Mouse (Mus musculus): ENCODE results near the gene Vmn2r54. TPM values are rescaled to one million over a fixed set of nuclear protein-coding genes. Genes with fewer than 3 reads are reported as not detected.

Gene Vmn2r54
- not detected in 2 replicates for polyA plus RNA-seq (2012; rRNA removed)

GRCm38 (mm10) chr7:12640219-12640618, at the start of gene Vmn2r54:
Gene Vmn2r54, minus strand, starts transcription at chr7:12640319.

GRCm38 (mm10) chr7:12684903-12685302, 44.8 kb upstream of the Vmn2r54 start, which contains the start of gene Vmn2r55:
Gene Vmn2r55, minus strand, starts transcription at chr7:12685003.

GRCm38 (mm10) chr7:12608688-12609087, 31.4 kb downstream of the Vmn2r54 start, which contains the start of gene Vmn2r53:
Gene Vmn2r53, minus strand, starts transcription at chr7:12608788.

Other genes starting within 250 kb of the Vmn2r54 start
- gene Zfp551, start 217.6 kb downstream of the Vmn2r54 start, polyA plus RNA-seq (2012; rRNA removed): 0.35 and 0.38 TPM in 2 replicates
- 1.5 TPM in 2 replicates for gene Zfp606, start 162.0 kb downstream of the Vmn2r54 start, polyA plus RNA-seq (2012; rRNA removed)
- gene 2900092C05Rik, start 127.8 kb downstream of the Vmn2r54 start, polyA plus RNA-seq (2012; rRNA removed): not detected in 2 replicates
- gene Vmn2r53, start 31.5 kb downstream of the Vmn2r54 start, polyA plus RNA-seq (2012; rRNA removed): not detected in 2 replicates
- gene Vmn2r55, start 44.7 kb upstream of the Vmn2r54 start, polyA plus RNA-seq (2012; rRNA removed): not detected in 2 replicates
- gene Vmn2r56, start 94.7 kb upstream of the Vmn2r54 start, polyA plus RNA-seq (2012; rRNA removed): not detected in 2 replicates
- gene Zscan18, start 163.3 kb upstream of the Vmn2r54 start, polyA plus RNA-seq (2012; rRNA removed): 0.37 and 0.47 TPM in 2 replicates
- gene Zfp329, start 178.5 kb upstream of the Vmn2r54 start, polyA plus RNA-seq (2012; rRNA removed): 2.8 and 3.1 TPM in 2 replicates
- 3.9 and 4.9 TPM in 2 replicates for gene Zfp110, start 194.4 kb upstream of the Vmn2r54 start, polyA plus RNA-seq (2012; rRNA removed)
- 0.53 and 0.68 TPM in 2 replicates for gene Zfp128, start 240.9 kb upstream of the Vmn2r54 start, polyA plus RNA-seq (2012; rRNA removed)

Data from liver, embryonic 14 days (tissue).